Mouse (Mus musculus): Measurements from ENCODE around the gene Tmem221. TPM values are rescaled to one million over a fixed set of nuclear protein-coding genes. Genes with fewer than 3 reads are reported as not detected.
"Not testable (repeated sequence)": the region's sequence is repeated elsewhere in the genome, so short reads cannot be mapped to it uniquely, and the experiment has no call there.

The Tmem221 gene
- polyA plus RNA-seq, 1 experiment = 2.2 TPM

DNA sequence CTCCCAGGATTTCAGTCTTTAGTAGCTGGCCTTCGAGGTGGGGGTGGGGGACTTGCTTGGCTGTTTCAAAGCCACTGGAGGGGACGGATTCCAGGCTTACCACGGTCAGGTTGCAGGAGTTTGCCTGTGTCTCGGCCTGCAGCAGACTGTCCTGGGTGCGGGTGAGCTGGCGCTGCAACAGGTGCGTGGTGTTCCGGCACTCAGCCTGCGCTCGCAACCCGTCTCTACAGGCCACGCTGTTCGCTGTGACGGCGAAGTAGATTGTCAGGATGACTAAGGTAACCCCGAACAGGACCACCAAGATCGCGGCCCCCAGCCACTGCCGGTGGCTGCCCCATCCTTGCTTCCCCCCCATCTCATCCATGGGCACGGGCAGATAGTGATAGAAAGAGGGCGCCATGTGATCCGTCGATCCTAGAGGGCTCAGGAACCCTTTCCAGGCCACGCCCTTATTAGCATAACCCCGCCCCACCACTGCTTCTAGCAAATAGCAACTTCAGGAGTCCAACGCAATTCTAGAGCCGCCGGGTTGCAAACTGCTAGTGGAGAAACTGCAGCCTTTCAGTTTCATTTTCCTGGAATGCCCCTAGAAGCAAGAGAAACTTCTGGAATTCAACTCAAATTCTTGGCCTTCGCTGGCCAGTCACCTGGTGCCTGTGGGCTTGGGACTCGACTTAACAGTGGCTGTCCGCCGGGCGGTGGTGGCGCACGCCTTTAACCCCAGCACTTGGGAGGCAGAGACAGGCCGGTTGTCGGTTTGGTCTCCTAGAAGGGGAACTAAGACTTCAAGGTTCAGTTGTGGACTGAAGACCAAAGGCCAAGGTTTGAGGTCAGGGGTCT, 21.4 kb downstream of the Tmem221 start, which contains the start of gene Bst2:
Gene Bst2, minus strand, starts transcription at position 429 of the 840 bp plus-strand sequence.
- peaks cover 6% of the 10 kb centered on the region; the same call in 1 of the 2 replicates for H3K36me3 ChIP-seq (ENCODE audit: control insufficient read depth, insufficient read depth, low read length, poor library complexity, severe bottlenecking)
- no peaks in the 10 kb centered on the region for H3K9me3 ChIP-seq (replicated peaks; ENCODE audit: control insufficient read depth, insufficient read depth, low read length, poor library complexity, severe bottlenecking)
- H3K4me1 ChIP-seq (ENCODE audit: control insufficient read depth, insufficient read depth, low read length) = peaks cover 2% of the 10 kb centered on the region
- H3K27ac ChIP-seq (ENCODE audit: insufficient read depth, low read length) = peak within 1 kb of the TSS; percentile 39
- peak within 1 kb of the TSS; percentile 54 for H3K9ac ChIP-seq (ENCODE audit: low read depth, poor library complexity, severe bottlenecking)
- no peaks in the 10 kb centered on the region for H3K27me3 ChIP-seq (ENCODE audit: control insufficient read depth, insufficient read depth, low read length, poor library complexity, severe bottlenecking)
- peak within 1 kb of the TSS; percentile 90 for H3K4me3 ChIP-seq (ENCODE audit: low read depth, low read length)
- TF ChIP-seq POLR2A (IDR thresholded peaks at IDR 0.05; ENCODE audit: insufficient read depth, low read length) = peak; percentile 70
- 0 out of 2 replicates have a peak, but pooled peaks have one; percentile 21 for TF ChIP-seq EP300 (IDR thresholded peaks at IDR 0.05; ENCODE audit: insufficient read depth, low read depth, low read length)
- TF ChIP-seq CTCF (IDR thresholded peaks at IDR 0.05; ENCODE audit: low read depth, low read length) = peak; percentile 13

DNA sequence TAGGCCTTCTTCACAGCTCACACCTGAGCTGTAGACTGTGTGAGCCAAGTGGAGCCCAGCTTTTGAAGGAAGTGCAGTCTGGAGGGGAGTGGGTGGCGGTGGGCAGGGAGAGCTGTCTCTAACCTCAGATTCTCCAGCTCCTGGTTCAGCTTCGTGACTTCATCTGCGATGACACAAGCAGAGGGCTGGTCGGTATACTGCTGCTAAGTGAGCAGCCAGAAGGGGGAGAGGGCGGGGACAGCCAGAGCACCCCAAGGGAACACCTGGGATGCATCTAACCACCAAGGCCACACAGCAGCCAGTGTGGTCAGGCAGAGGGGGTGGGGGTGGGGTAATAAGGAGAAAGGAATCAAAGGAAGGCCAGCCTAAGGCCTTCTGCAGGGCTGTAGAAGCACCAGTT, 23.0 kb downstream of the Tmem221 start:
- Histone ChIP-seq H3K27me3 (ENCODE audit: control insufficient read depth, insufficient read depth, low read length, poor library complexity, severe bottlenecking) (no peaks in the 10 kb centered on the region), H3K9ac (ENCODE audit: low read depth, poor library complexity, severe bottlenecking) (peak overlapping the region; percentile 54; the same call in 1 of the 2 replicates), H3K4me1 (ENCODE audit: control insufficient read depth, insufficient read depth, low read length) (peaks cover 2% of the 10 kb centered on the region), H3K4me3 (ENCODE audit: low read depth, low read length) (peak overlapping the region; percentile 90), H3K9me3 (replicated peaks; ENCODE audit: control insufficient read depth, insufficient read depth, low read length, poor library complexity, severe bottlenecking) (no peaks in the 10 kb centered on the region), H3K36me3 (ENCODE audit: control insufficient read depth, insufficient read depth, low read length, poor library complexity, severe bottlenecking) (peaks cover 6% of the 10 kb centered on the region; the same call in 1 of the 2 replicates), H3K27ac (ENCODE audit: insufficient read depth, low read length) (no peak overlapping the region)
- TF ChIP-seq CTCF (IDR thresholded peaks at IDR 0.05; ENCODE audit: low read depth, low read length) (no peak), POLR2A (IDR thresholded peaks at IDR 0.05; ENCODE audit: insufficient read depth, low read length) (no peak), EP300 (IDR thresholded peaks at IDR 0.05; ENCODE audit: insufficient read depth, low read depth, low read length) (no peak)

DNA sequence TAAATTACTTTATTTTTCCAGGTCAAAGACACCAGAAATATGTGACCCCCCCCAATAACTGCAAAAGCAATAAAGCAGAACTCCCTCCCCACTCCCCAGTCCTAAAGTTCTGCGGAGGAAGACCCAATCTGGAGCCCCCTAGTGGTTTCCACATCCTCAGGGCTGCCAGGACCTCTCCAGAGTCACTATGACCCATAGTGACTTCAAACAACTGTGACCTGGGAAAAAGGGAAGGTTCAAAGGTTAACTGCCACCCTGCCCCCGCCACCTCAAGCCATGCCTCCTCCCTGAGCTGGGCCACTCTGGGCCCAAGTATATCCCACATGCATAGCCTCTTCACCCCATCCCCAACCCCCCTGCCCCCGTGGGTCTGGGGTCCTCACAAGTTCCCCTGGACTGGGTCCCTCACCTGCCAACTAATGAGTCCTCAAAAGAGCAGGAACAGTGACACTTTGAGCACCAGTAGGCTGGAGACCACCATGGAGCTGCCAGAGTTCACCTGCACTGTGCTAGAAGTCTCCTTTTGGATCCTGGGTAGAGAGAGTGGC, 24.3 kb downstream of the Tmem221 start:
- Histone ChIP-seq H3K9me3 (replicated peaks; ENCODE audit: control insufficient read depth, insufficient read depth, low read length, poor library complexity, severe bottlenecking) (no peaks in the 10 kb centered on the region), H3K4me1 (ENCODE audit: control insufficient read depth, insufficient read depth, low read length) (peaks cover 2% of the 10 kb centered on the region), H3K27ac (ENCODE audit: insufficient read depth, low read length) (no peak overlapping the region), H3K4me3 (ENCODE audit: low read depth, low read length) (no peak overlapping the region), H3K9ac (ENCODE audit: low read depth, poor library complexity, severe bottlenecking) (no peak overlapping the region), H3K36me3 (ENCODE audit: control insufficient read depth, insufficient read depth, low read length, poor library complexity, severe bottlenecking) (peaks cover 6% of the 10 kb centered on the region; the same call in 1 of the 2 replicates), H3K27me3 (ENCODE audit: control insufficient read depth, insufficient read depth, low read length, poor library complexity, severe bottlenecking) (no peaks in the 10 kb centered on the region)
- TF ChIP-seq EP300 (IDR thresholded peaks at IDR 0.05; ENCODE audit: insufficient read depth, low read depth, low read length) = no peak
- peak; percentile 24 for TF ChIP-seq CTCF (IDR thresholded peaks at IDR 0.05; ENCODE audit: low read depth, low read length)

DNA sequence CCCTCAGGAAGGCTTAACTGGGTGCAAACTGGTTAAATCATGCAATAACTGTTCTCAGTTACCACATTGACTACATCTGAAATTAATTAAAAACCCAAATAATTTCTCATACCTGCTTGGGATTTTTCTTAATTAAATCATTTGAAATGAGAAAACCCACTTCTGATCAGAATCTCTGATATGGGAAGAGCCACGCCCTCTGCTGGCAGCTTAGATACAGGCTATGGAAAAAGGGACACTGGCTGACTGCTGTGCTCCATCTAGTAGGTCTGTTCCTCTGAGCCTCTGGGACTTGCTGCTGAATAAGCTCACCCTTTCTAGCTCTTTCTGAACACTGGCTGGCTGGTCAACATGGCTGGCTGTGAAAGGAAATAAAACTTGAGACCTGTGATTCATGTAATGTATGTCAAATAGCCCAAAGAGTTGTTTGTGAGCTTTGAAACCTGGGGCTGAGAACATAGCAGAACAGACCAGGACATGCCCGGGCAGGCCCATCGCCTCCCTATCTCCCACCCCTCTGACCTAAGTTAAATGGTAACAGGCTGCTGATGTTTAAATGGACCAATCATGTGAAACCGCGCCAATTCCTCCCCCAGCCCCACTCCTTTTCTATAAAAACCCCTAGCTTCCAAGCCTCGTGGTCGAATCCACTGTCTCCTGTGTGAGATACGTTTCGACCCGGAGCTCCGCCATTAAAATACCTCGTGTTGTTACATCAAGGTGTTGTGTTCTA, 27.8 kb downstream of the Tmem221 start:
- H3K27ac ChIP-seq (ENCODE audit: insufficient read depth, low read length) = peak overlapping the region; percentile 86
- TF ChIP-seq EP300 (IDR thresholded peaks at IDR 0.05; ENCODE audit: insufficient read depth, low read depth, low read length) = 0 out of 2 replicates have a peak, but pooled peaks have one; percentile 22
- TF ChIP-seq CTCF (IDR thresholded peaks at IDR 0.05; ENCODE audit: low read depth, low read length) = peak; percentile 43
- not testable (repeated sequence) for H3K9me3 ChIP-seq (replicated peaks; ENCODE audit: control insufficient read depth, insufficient read depth, low read length, poor library complexity, severe bottlenecking); H3K4me1 ChIP-seq (ENCODE audit: control insufficient read depth, insufficient read depth, low read length); H3K36me3 ChIP-seq (ENCODE audit: control insufficient read depth, insufficient read depth, low read length, poor library complexity, severe bottlenecking); H3K27me3 ChIP-seq (ENCODE audit: control insufficient read depth, insufficient read depth, low read length, poor library complexity, severe bottlenecking)
- H3K9ac ChIP-seq (ENCODE audit: low read depth, poor library complexity, severe bottlenecking) = peak overlapping the region; percentile 62
- 0 out of 2 replicates have a peak overlapping the region, but pooled peaks have one; percentile 17 for H3K4me3 ChIP-seq (ENCODE audit: low read depth, low read length)

DNA sequence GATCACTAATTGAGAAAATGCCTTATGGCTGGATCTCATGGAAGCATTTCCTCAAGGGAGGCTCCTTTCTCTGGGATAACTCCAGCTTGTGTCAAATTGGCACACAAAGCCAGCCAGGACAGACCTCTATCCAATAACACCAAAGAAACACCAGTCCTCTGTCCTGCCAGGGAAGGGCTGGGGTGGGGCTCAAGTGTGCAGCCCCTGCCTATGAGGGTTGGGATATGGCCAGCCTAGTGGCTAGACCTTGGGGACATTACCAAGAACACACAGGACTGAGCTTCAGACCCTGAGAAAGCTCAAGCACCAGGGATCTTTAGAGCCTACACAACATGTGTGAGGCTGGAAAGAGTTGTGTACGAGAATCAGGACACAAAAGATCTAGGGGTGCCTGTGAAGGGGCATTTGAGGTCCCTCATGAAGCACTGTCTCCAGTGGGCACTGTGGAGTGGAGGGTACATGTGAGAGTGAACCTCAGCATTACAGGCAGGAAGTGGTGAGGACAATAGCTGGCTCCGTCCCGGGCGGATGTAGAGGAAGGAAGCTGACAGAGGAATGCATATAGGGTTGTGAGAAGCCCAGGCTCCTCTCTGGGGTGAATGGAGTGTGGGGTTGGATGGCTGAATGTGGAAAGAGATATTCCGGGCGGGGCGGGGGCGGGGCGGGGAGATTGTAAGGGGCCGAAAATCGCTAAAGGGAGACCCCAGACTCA, 30.2 kb downstream of the Tmem221 start:
- Histone ChIP-seq H3K4me3 (ENCODE audit: low read depth, low read length) (no peak overlapping the region), H3K36me3 (ENCODE audit: control insufficient read depth, insufficient read depth, low read length, poor library complexity, severe bottlenecking) (no peaks in the 10 kb centered on the region), H3K27me3 (ENCODE audit: control insufficient read depth, insufficient read depth, low read length, poor library complexity, severe bottlenecking) (peaks cover 3% of the 10 kb centered on the region; the same call in 1 of the 2 replicates), H3K4me1 (ENCODE audit: control insufficient read depth, insufficient read depth, low read length) (peaks cover 5% of the 10 kb centered on the region), H3K9ac (ENCODE audit: low read depth, poor library complexity, severe bottlenecking) (no peak overlapping the region), H3K27ac (ENCODE audit: insufficient read depth, low read length) (no peak overlapping the region), H3K9me3 (replicated peaks; ENCODE audit: control insufficient read depth, insufficient read depth, low read length, poor library complexity, severe bottlenecking) (no peaks in the 10 kb centered on the region)
- no peak for TF ChIP-seq CTCF (IDR thresholded peaks at IDR 0.05; ENCODE audit: low read depth, low read length)
- TF ChIP-seq EP300 (IDR thresholded peaks at IDR 0.05; ENCODE audit: insufficient read depth, low read depth, low read length) = no peak
- TF ChIP-seq POLR2A (IDR thresholded peaks at IDR 0.05; ENCODE audit: insufficient read depth, low read length) = no peak
